Mouse (Mus musculus): Measurements from ENCODE around the gene Pou2f1.

- TF ChIP-seq CTCF (IDR thresholded peaks at IDR 0.05; ENCODE audit: extremely low read depth, insufficient read depth, low read length) (no peak), POLR2A (IDR thresholded peaks at IDR 0.05; ENCODE audit: extremely low read depth, insufficient read depth, low read length) (no peak)
These were observed 69.6 kb downstream of the Pou2f1 start for GRCm38 (mm10) chr1:165932842-165933241.
